Mouse (Mus musculus): ENCODE measurements around the gene Slc25a12.

Gene Slc25a12

GRCm38 (mm10) chr2:71304821-71305220 lies 62.7 kb downstream of the Slc25a12 start:
- no peak for DNase-seq

GRCm38 (mm10) chr2:71303221-71303620 lies 64.3 kb downstream of the Slc25a12 start:
- no peak for DNase-seq

GRCm38 (mm10) chr2:71302156-71302663 lies 65.3 kb downstream of the Slc25a12 start:
- no peak for DNase-seq

- no peak for DNase-seq
Observed at GRCm38 (mm10) chr2:71298729-71299128, 68.8 kb downstream of the Slc25a12 start.

- no peak for DNase-seq
Observed at GRCm38 (mm10) chr2:71297501-71297900, 70.0 kb downstream of the Slc25a12 start.

- DNase-seq, result no peak
Observed at GRCm38 (mm10) chr2:71295844-71296243, 71.7 kb downstream of the Slc25a12 start.

- DNase-seq, result no peak
Observed at GRCm38 (mm10) chr2:71294489-71294888, 73.1 kb downstream of the Slc25a12 start.

GRCm38 (mm10) chr2:71293983-71294382 lies 73.6 kb downstream of the Slc25a12 start:
- DNase-seq, result no peak

- DNase-seq, result no peak
Observed at GRCm38 (mm10) chr2:71291566-71291965, 76.0 kb downstream of the Slc25a12 start.

GRCm38 (mm10) chr2:71290107-71290775 lies 77.3 kb downstream of the Slc25a12 start:
- DNase-seq, result no peak

- DNase-seq, result no peak
Observed at GRCm38 (mm10) chr2:71281981-71282380, 85.6 kb downstream of the Slc25a12 start.

- peak; percentile 85 for DNase-seq
Observed at GRCm38 (mm10) chr2:71278791-71279775, 88.5 kb downstream of the Slc25a12 start.

- no peak for DNase-seq
Observed at GRCm38 (mm10) chr2:71275734-71276133, 91.8 kb downstream of the Slc25a12 start.

- DNase-seq, result no peak
Observed at GRCm38 (mm10) chr2:71273955-71274679, 93.4 kb downstream of the Slc25a12 start.

- no peak for DNase-seq
Observed at GRCm38 (mm10) chr2:71270085-71270484, 97.5 kb downstream of the Slc25a12 start.

GRCm38 (mm10) chr2:71269332-71269731 lies 98.2 kb downstream of the Slc25a12 start:
- no peak for DNase-seq

- DNase-seq, result no peak
Observed at GRCm38 (mm10) chr2:71268691-71269090, 98.9 kb downstream of the Slc25a12 start.

GRCm38 (mm10) chr2:71264585-71264984 lies 103.0 kb downstream of the Slc25a12 start:
- DNase-seq, result no peak

- DNase-seq, result no peak
Observed at GRCm38 (mm10) chr2:71256581-71256980, 111.0 kb downstream of the Slc25a12 start.

- DNase-seq, result no peak
Observed at GRCm38 (mm10) chr2:71254836-71255235, 112.7 kb downstream of the Slc25a12 start.

GRCm38 (mm10) chr2:71250841-71251240 lies 116.7 kb downstream of the Slc25a12 start:
- no peak for DNase-seq

GRCm38 (mm10) chr2:71248071-71248470 lies 119.5 kb downstream of the Slc25a12 start:
- no peak for DNase-seq

GRCm38 (mm10) chr2:71246096-71246495 lies 121.5 kb downstream of the Slc25a12 start:
- no peak for DNase-seq
